Mouse (Mus musculus) testis, postnatal 10 days (tissue): ENCODE data around the gene Gm5431.
"Not testable (repeated sequence)": the region's sequence is repeated elsewhere in the genome, so short reads cannot be mapped to it uniquely, and the experiment has no call there.

Experiments used
- DNase-seq: peaks from one replicate; pipeline ENCODE4 v3.0.0; 2021; ENCODE audit warnings: low spot score

The Gm5431 gene

DNA sequence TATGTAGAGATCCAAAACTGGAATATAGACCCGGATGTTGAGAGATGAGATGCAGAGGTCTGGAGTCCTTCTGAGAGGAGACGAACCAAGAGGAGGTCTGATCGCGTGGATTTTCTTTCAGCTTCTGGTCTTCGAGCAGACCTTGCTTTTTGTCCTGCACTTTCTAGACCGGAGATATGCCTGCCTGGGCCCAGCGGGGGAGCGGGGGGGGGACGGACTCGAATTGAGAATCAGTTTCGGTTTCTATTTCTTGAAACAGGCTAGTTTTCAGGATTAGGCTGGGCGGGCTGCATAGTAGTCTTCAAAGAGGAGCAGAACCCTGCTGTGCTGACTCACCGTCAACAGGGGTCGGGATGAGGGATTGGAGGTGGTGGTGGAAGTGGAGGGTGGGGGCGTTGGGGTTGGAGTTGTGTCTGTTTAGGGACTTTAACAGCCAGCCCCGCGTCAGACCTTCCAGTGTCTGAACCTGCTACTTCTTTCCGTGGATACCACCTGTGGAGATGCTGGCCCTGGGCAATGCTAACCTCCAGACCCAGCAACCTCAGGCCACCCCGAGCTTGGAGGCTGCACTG, 30.7 kb downstream of the Gm5431 start, which contains the start of gene Irgm1:
TSS of gene Irgm1 (minus strand) at position 483 of the 572 bp plus-strand sequence.
- DNase-seq, result peak; percentile 75

DNA sequence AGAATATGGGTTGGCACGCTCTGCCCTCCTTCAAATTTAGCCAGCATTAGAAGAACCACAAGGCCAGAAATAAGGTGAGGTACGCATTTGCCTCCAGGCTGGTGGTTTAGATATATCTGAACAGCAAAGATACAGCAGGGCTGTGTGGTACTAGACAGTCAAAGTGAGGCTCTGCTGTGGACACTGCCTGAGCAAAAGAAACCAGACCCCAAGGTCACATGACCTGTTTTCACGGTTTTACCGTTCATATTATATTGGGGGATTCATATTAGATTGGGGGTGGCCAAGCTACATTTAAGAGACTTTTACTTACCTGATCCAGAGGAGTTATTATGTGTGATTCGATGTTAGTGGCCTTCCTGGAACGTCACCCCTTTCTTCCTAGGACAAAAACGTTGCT, 31.2 kb downstream of the Gm5431 start:
- no peak for DNase-seq

DNA sequence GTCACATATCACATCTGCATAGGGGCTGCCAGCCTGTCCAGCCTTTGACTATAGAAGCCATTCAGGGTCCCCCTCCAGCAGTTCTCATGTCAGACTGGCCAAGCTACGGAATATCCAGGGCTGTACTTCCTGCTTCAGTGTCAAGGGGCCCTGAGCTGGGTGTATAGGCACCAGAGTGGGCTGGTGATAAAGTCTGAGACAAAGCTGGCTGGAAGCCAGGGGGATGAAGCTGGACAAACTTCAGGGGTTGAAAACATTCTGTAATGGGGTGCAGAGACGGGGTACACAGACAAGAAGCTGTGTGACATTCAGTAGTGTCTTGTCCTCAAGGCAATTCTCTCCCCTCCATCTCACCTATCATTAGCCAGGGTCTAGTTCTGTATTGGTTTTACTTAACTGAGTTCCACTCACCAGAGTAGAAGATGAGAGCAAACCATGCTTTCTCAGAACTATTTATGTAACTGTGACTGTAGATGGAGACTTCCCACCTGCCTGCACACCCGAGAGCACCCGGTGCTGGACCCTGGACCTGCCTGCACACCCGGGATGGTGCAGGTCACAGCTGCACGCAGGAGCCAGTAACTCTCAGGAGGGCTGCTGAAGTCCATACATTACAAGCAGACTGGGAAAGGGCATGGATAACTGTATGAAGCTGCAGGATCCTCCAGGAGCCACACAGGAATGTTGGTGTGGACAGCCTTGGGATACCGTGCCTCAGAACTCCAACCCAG, 32.5 kb downstream of the Gm5431 start:
- DNase-seq, result no peak

DNA sequence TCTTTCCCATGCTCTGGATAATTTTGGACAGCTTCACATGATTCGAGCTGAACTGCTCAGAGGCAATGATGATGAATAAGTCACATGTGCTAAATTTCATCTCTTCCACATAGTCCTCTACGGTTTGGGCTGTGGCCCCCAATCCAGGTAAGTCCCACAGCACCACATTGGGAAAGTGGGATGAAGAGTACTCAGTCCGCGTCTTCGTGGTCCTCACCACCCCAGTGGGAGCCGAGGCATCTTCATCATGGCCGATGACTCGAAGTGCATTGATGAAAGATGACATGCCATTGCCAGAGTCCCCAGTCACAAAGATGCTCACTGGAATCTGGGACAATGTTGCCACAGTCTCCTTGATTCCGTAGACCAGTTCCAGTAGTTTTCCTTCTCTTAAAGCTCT, 35.5 kb downstream of the Gm5431 start:
- DNase-seq, result no peak

DNA sequence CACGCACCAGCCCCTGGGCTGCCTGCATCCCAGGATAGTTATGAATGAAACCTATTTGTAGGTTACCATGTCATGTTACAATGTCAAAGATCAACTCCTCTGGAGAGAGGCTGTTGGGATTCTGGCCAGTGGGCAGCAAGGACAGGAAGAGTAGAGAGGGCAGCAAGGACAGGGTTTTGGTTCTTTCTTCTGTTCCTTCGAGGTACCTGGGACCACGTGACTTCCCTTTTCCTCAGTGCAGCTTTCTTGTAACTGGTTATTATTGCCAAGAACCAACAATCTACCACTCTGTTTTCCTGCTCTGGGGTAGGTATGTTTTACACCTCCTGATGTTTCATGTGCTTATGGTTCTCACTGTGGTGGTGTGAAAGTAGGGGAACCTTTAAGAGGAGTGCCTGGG, 38.2 kb downstream of the Gm5431 start:
- no peak for DNase-seq

DNA sequence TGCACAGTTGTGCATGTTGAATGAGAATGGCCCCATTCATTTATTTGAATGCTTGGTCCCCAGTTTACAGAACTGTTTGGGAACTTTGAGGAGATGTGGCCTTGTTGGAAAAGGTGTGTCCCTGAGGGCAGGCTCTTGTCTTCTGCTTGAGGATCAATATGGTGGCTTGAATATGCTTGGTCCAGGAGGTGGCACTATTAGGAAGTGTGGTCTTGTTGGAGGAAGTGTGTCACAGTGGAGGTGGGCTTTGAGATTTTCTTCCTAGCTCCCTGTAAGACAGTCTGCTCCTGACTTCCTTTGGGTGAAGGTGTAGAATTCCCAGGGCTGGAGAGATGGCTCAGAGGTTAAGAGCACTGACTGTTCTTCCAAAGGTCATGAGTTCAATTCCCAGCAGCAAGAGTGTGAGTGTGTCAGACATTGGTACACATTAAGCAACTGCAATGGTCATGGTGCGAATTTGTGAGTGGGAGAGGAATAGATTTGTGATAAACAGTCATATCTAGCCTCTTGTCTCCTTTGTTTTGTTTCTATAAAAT, 39.2 kb downstream of the Gm5431 start:
- no peak for DNase-seq

DNA sequence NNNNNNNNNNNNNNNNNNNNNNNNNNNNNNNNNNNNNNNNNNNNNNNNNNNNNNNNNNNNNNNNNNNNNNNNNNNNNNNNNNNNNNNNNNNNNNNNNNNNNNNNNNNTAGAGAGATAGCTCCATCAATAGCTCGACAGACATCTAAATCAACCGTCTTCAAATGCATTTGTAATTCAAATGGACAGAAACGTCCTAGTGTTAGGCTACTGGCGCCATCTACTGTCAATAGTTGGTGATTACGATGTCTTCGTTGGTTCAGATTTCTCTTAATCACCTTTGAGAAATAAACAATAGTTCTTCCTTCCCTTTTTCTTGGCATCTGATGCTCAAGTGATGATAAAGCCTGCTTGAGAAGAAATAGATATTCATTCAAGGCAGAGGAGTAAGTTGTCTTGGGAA, 43.0 kb downstream of the Gm5431 start:
- no peak for DNase-seq

DNA sequence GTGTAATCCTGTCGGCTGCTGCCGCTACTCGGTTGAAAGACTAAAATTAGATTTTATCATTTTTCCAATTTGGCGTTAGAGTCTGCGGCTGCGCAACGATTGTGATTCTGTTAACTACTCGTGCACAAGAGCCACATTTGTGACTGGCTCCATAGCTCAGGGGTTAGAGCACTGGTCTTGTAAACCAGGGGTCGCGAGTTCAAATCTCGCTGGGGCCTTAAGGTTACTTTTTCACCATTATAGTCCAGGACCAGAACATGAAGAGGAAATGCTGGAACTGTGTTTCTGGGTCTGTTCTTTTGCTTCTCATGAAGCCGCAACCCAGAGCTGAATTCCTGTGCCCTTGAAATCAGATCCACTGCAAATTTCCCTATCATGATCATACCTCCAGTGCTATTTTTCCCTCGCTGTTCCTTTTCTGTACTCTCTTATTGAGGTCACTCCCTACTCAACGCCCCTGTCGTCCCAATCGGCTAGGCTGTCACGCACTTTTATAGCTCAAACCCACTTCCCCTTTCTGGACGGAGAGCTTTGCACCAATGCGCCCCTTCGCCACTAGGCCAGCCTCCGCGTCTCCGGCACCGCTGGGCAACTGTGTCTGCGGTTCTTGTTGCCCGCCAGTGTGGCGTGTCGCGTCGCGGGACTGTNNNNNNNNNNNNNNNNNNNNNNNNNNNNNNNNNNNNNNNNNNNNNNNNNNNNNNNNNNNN, 48.4 kb downstream of the Gm5431 start:
- peak; percentile 87 for DNase-seq

DNA sequence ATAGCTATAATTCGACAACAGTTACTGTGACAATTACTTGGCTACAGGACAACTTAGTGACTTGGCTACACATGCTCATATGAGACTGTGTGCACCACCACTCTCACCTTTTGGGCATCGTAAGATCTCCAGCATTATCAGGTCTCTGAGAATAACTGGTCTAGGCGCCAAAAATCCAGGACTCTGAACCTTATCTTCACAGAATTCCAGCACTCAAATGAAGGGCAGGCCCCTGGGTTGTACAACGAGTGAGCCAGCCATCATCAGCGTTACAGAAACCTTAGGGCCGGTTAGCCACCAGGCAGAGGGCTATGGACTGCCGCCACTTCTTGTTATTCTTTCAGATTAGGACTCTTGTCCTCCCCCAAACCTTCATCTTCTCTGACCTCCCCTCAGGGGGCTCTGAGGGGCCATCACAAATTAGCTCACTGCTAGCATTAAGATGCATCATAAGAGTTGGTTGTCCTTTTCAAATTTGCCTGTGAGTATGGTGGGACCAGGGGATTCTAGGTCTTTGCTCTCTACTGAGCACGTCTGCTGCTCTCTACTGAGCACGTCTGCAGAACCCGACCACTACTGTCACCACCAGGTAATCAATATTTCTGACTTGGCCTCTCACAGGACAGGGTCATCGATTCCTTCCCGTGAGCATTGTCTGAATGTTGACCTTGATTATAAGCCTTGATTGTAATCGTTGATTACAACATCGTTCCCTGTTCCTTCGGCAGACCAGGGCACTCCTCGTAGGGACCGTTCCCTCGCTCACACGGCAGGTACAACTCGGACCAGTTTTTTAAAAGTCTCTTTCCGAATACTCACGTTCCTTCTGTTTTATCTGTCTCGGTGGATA, 49.2 kb downstream of the Gm5431 start:
- no peak for DNase-seq

DNA sequence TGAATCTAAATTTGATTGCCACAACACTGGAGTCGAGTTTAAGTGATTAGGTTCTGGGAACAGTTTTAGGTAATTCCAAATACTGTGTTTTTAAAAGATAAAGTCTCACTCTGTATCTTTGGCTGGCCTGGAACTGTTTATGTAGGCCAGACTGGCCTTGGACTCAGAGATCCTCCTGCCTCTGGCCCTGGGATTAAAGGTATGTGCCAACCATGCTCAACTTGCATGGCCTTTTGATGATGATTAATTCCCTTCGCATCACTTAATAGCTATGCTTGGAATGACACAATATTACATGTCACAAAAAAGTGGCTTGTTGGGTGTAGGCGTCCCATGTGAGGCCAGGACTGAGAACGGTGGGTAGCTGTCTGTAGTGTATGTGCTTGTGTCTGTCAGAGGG, 49.8 kb downstream of the Gm5431 start:
- DNase-seq, result no peak

DNA sequence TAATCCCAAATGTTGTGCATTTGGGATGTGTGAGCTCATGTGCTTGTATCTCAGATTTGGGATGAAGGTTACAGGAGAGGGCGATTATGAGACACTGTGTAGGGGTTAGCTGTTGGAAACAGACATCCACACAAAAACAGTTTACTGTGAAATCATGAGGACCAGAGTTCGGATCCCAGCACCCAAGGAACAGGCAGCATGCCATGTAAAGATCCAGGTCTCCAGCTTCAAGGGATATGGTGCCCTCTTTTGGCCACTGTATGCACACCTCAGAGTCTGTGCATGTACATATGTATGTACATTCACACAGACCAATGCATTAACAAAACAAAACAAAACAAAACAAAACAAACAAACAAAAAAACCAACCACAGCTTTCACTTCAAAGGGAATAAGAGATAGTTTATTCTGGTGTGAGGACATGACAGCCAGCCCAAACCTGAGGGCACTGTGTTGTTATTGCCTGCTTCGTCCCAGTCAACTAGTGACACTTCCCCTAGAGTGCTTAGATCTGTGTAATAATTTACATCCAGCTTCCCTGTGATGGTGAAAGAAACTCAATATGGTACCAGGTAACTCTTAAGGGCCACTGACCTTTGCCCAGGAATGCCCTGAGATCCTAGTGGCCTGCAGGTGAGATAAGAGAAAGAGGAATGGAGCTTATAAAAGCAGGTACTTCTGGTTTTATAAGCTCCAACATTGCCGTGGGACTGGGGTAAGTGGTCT, 50.6 kb downstream of the Gm5431 start:
- no peak for DNase-seq

DNA sequence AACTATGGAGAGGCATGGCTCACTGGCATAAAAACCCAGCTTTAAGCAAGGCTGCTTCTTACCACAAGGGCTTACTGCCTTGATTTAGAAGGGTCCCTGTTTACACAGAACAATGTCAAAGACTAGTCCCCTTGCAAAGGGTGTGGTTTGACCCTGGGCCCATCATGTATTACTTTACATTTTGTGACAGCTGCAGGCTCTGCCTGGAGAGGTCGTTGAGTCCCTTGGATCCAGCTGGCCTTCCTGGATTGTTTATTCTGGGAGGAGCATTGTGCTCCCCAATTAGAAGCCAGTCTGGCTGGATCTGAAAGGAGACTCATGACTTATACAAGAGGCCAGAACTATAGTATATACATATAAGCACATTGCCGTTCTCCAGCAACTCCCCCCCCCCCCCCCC, 51.8 kb downstream of the Gm5431 start:
- DNase-seq, result no peak

DNA sequence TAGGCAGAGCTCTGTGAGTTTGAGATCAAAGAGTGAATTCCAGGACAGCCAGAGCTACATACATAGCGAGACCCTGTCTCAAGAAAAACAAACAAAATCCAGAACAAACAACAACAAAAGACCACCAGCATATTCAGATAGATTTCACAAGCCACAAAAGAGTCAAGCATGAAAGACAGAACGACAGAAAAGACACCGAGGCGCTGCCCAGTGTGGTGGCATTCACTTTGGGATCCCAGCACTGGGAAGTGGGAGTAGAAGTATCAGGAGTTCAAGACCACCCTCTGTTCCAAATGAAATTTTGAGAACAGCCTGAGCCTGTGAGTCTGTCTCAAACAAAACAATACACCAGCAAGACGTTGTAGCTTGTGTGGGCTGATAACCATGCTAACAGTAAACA, 55.1 kb downstream of the Gm5431 start:
- no peak for DNase-seq

DNA sequence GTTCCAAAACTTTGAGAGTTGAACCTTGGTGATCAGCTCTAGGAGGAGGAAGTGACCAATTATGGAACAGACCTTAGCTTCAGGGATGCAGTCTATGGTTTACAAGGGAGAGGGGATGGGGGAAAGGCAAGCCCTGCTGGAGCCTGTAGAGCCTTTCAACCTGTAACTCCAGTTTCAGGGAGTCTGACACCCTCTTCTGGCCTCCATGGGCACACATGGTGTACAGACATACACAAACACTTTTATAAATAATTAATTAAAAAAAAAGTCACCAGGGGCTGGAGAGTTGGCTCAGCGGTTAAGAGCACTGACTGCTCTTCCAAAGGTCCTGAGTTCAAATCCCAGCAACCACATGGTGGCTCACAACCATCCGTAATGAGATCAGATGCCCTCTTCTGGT, 55.7 kb downstream of the Gm5431 start:
- not testable (repeated sequence) for DNase-seq

DNA sequence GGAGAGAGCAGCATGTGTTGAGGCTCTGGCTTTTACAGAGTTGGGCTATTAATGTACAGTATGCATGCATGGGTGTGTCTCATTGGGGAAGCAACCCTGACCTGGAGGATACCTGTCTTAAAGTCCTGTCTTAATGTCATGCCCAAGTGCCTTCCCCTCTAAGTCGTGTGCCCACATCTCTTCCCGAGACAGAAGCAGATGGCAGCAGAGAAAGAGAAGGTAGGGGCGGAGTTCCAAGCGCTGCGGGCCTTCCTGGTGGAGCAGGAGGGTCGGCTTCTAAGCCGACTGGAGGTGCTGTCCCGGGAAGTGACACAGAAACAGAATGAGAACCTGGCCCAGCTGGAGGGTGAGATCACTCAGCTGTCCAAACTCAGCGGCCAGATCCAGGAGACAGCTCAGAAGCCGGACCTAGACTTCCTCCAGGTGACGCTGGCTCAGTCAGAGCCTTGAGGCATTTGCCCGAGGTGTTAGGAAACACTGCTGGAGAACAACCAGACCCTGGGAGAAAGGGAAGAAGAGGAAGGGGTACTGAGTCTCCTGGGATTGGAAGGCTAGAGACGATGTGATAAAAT, 56.7 kb downstream of the Gm5431 start:
- no peak for DNase-seq

DNA sequence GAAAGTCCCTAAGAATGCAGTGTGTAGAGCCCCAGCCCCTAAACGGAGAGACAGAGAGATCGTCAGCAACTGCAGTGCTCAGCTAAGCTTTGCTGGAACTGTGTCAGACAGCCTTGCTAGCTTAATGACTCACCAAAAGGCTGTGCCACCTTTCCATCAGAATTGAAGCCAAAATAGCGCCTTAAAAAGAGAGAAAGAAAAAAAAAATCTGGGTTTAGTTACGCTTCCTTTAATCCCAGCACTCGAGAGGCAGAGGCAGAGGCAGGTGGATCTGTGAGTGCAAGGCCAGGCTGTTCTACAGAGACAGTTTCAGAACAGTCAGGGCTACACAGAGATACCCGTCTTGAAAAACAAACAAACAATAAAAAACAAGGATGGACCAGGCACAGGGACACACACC, 57.7 kb downstream of the Gm5431 start:
- DNase-seq, result no peak

DNA sequence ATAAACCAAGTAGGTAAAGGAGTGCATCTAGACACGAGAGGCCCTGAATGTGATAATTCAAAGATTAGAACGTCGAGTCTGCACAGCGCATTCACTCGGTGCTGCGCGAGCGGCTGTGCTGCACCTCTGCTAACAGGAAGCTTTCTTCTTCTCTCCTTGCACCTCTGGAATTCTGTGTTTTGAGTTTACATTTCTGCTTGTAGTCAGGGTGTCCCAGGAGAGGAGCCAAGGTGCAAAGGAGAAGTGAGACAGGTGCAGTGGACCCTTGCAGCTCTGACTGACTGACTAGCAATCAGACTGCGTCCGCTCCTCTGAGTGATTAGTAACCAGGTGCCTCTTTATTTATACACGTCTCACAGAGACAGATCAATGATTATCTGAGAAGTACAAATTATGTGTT, 58.8 kb downstream of the Gm5431 start:
- no peak for DNase-seq

DNA sequence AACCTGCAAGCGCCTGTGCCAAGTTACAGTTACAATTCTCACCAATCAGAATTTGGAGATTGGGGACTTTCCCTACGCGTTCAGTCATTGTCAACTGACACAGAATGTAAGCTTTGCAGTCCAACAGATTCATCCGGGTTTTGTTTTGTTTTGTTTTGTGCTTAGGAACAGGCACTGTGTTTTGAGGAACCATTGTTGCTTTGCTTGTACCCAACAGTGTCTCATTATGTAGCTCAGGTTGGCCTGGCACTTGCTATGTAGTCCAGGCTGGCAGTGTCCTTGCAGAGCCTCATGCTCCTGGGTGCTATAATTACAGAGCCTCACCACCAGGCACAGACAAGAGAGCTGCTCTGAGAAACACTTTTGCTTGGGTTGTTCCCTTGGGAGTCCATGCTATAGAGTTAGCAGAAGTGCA, 59.6 kb downstream of the Gm5431 start:
- DNase-seq, result no peak

DNA sequence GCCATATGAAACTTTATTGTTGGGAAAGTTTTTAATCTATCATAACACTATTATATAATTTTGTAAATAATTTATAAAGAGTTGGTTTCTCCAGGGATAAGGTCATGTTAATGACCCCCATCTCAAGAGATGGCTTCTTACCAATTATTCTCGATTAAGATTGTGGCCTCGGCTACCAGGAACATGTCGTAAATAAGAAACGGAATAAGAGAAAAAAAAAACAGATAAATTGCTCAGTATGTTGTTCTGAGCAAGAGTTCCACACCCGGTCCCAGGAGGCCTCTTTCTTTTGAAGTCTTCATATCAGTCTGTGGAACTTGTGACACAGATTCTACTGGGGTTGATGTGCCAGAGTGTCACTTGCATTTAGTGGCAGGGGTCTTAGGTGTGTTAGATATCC, 60.8 kb downstream of the Gm5431 start:
- no peak for DNase-seq

DNA sequence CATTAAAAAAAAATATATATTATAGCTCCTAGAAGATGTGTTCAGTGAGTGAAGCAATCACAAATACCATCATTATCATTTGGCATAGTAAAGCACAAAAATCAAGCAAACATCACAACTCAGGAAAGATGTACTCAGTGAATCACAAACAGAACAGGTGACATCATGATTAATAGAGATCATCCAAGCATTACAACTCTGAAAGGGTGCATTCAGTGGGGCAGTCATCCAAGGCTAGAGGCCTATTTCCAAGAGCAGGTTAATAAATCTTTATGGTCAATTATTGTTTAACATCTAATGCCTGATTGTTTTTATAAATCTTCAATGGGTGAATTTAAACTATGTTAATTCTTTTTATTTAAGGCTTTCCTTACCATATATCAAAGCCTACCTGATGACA, 61.2 kb downstream of the Gm5431 start:
- no peak for DNase-seq
